ENCODE assay signal across 9 mouse cellular contexts in the genomic region with DNA sequence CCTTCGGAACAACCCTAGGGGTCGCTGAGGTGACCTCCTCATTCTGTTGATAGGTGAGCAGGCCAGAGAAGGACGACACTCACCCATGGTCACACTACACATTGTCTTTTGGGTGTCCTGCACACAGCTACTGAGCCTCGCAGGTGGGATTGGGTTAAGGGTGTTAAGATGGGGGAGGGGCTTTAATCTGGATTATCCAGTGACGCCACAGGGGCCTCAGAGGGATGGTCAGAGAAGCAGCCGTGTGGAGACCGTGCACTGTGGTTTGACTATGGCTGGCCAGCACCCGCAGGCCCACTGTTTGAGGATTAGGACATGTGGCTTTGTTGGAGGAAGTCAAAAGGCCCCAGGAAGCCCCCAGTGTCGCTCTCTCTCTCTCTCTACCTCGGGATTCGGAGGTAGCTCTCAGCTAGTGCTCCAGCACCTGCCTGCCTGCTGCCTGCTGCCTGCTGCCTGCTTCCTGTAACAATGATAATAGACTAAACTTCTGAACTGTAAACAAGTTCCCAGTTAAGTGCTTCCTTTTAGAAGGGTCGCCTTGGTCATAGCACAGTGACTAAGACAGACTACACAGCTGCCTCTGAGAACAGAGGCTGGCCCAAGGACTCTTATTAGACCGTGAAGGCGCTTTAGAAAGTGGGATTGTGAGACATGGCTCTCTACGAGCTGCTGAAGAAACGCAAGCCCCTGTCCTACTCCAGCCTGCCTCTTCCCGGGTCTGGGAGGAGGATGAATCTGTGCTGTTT. TPM values are rescaled to one million over a fixed set of nuclear protein-coding genes. Genes with fewer than 3 reads are reported as not detected.
DNase-seq lines count a peak whose midpoint lies in the region; ATAC-seq and TF ChIP-seq lines count a peak whose summit lies in the region.
"Had no signal": no experiment of that assay in that cellular context is flagged by ENCODE, and none has a peak within 500 bp of the region (broad histone marks: within the 10 kb centered on the region; RNA-seq: fewer than 3 reads in every experiment).

No protein-coding gene starts in this region.

- H3K4me1 ChIP-seq in heart, postnatal 0 days (ENCODE audit: control insufficient read depth, insufficient read depth), result peaks cover 14% of the 10 kb centered on the region
- peaks cover 84% of the 10 kb centered on the region for H3K4me1 ChIP-seq in spleen, adult 2 months (ENCODE audit: control insufficient read depth, insufficient read depth, insufficient read length)
- H3K4me1 ChIP-seq in liver, embryonic 16.5 days (ENCODE audit: control insufficient read depth, low read depth, low read length), result peaks cover 93% of the 10 kb centered on the region
- no peaks in the 10 kb centered on the region for H3K4me1 ChIP-seq in forebrain, postnatal 0 days (ENCODE audit: insufficient read depth)

- no peak overlapping the region for H3K4me2 ChIP-seq in heart, postnatal 0 days (ENCODE audit: low read depth, low read length)
- no peak overlapping the region for H3K4me2 ChIP-seq in liver, embryonic 16.5 days (ENCODE audit: low read depth, low read length)
- no peak overlapping the region for H3K4me2 ChIP-seq in forebrain, postnatal 0 days (ENCODE audit: low read depth)
- H3K4me2 ChIP-seq: embryonic facial prominence, embryonic 15.5 days had no signal

- no peak for TF ChIP-seq CTCF in heart, postnatal 0 days (IDR thresholded peaks at IDR 0.05; ENCODE audit: low read depth)
- no peak for TF ChIP-seq CTCF in spleen, adult 2 months (IDR thresholded peaks at IDR 0.05; ENCODE audit: extremely low read depth, insufficient read depth, insufficient read length, insufficient replicate concordance)
- no peak for TF ChIP-seq CTCF in forebrain, postnatal 0 days (IDR thresholded peaks at IDR 0.05; ENCODE audit: low read depth)

- DNase-seq in heart, postnatal 0 days (ENCODE audit: low spot score), result no peak
- DNase-seq in heart, postnatal 36 days, result no peak
- DNase-seq in spleen, adult 2 months (ENCODE audit: low read depth in 1 of 2, low spot score in 2 of 2), result no peak
- DNase-seq in spleen, adult 12 weeks (ENCODE audit: low spot score), result no peak
- DNase-seq in thymus, postnatal 36 days, result peak; percentile 48 to 66
- DNase-seq in adrenal gland, adult 2 months, result no peak
- no peak for DNase-seq in forebrain, postnatal 0 days

- TF ChIP-seq EP300 in heart, postnatal 0 days (IDR thresholded peaks at IDR 0.05; ENCODE audit: low read depth), result no peak

- H3K9ac ChIP-seq in heart, postnatal 0 days (replicated peaks; ENCODE audit: low read depth, low read length), result no peak overlapping the region
- no peak overlapping the region for H3K9ac ChIP-seq in liver, embryonic 16.5 days (ENCODE audit: low read depth, low read length)
- no peak overlapping the region for H3K9ac ChIP-seq in forebrain, postnatal 0 days
- H3K9ac ChIP-seq: embryonic facial prominence, embryonic 15.5 days had no signal

- no peaks in the 10 kb centered on the region for H3K27me3 ChIP-seq in heart, postnatal 0 days (ENCODE audit: control insufficient read depth, insufficient read depth, low read length)
- H3K27me3 ChIP-seq in spleen, adult 2 months (ENCODE audit: control insufficient read depth, insufficient read depth, low read length), result no peaks in the 10 kb centered on the region
- no peaks in the 10 kb centered on the region for H3K27me3 ChIP-seq in liver, embryonic 16.5 days (ENCODE audit: control insufficient read depth, insufficient read depth, low read depth, low read length)
- H3K27me3 ChIP-seq in forebrain, postnatal 0 days (ENCODE audit: insufficient read depth, low read length), result no peaks in the 10 kb centered on the region

- H3K36me3 ChIP-seq in heart, postnatal 0 days (replicated peaks; ENCODE audit: control insufficient read depth, insufficient read depth, low read length), result peaks cover 19% of the 10 kb centered on the region
- peaks cover 4% of the 10 kb centered on the region for H3K36me3 ChIP-seq in spleen, adult 2 months (ENCODE audit: control insufficient read depth, insufficient read depth, low read length)
- peaks cover 4% of the 10 kb centered on the region for H3K36me3 ChIP-seq in liver, embryonic 16.5 days (ENCODE audit: control insufficient read depth, insufficient read depth)
- H3K36me3 ChIP-seq in forebrain, postnatal 0 days (ENCODE audit: insufficient read depth), result no peaks in the 10 kb centered on the region

- no peak overlapping the region for H3K4me3 ChIP-seq in heart, postnatal 0 days (ENCODE audit: low read depth, low read length)
- H3K4me3 ChIP-seq in spleen, adult 2 months (ENCODE audit: extremely low read depth, insufficient read depth, insufficient read length), result no peak overlapping the region
- H3K4me3 ChIP-seq in liver, embryonic 16.5 days (ENCODE audit: low read depth, low read length), result no peak overlapping the region
- H3K4me3 ChIP-seq in forebrain, postnatal 0 days (ENCODE audit: low read depth, low read length), result no peak overlapping the region
- H3K4me3 ChIP-seq: embryonic facial prominence, embryonic 15.5 days had no signal

- 54% methylated on average over 17 of the region's 17 CpGs for WGBS in heart, postnatal 0 days
- WGBS in spleen, adult 2 months, result 35% methylated on average over 17 of the region's 17 CpGs
- 38% methylated on average over 17 of the region's 17 CpGs for WGBS in liver, embryonic 16.5 days (ENCODE audit: insufficient replicate concordance)
- WGBS in forebrain, postnatal 0 days, result 33% methylated on average over 17 of the region's 17 CpGs

- no peak; the same call in 1 of the 2 replicates for TF ChIP-seq POLR2A in spleen, adult 2 months (IDR thresholded peaks at IDR 0.05; ENCODE audit: low read depth, low read length)

- H3K27ac ChIP-seq in heart, postnatal 0 days (ENCODE audit: low read depth), result peak overlapping the region; percentile 44; the same call in 1 of the 2 replicates
- H3K27ac ChIP-seq in spleen, adult 2 months (ENCODE audit: insufficient read depth, low read length), result peak overlapping the region; percentile 81
- peak overlapping the region; percentile 91 for H3K27ac ChIP-seq in liver, embryonic 16.5 days (ENCODE audit: low read length)
- no peak overlapping the region for H3K27ac ChIP-seq in forebrain, postnatal 0 days (ENCODE audit: low read depth, low read length)
- H3K27ac ChIP-seq: embryonic facial prominence, embryonic 15.5 days had no signal

- ATAC-seq in heart, postnatal 0 days (ENCODE audit: insufficient read depth, low read depth), result no peak
- no peak for ATAC-seq in liver, embryonic 16.5 days (ENCODE audit: low read depth)
- no peak for ATAC-seq in forebrain, postnatal 0 days

- no peaks in the 10 kb centered on the region for H3K9me3 ChIP-seq in heart, postnatal 0 days (replicated peaks; ENCODE audit: control insufficient read depth, low read length)
- no peaks in the 10 kb centered on the region for H3K9me3 ChIP-seq in liver, embryonic 16.5 days (replicated peaks; ENCODE audit: control insufficient read depth, low read length)
- H3K9me3 ChIP-seq in forebrain, postnatal 0 days (ENCODE audit: low read length), result no peaks in the 10 kb centered on the region
- H3K9me3 ChIP-seq: embryonic facial prominence, embryonic 15.5 days had no signal

- intact Hi-C loops in heart, postnatal 36 days (cut with DNase I), result loop anchor here (2.0 kb wide), 1 partner anchor 25 kb away; no protein-coding TSS in a partner anchor

RNA-seq across cellular contexts. Expression of gene Ldlrap1, which starts 14.1 kb away (rescaled TPM):
- 9.4 and 31.8 TPM in 2 replicates for total RNA-seq in heart, postnatal 0 days (2014; rRNA removed; ENCODE audit: low replicate concordance)
- polyA plus RNA-seq in heart, postnatal 0 days (2015; fragmentation: Nextera tagmentation; extraction: Ambion mirVana), result 11.6 and 12.3 TPM in 2 replicates
- 10 to 100 TPM; 14.3 to 16.2 TPM for total RNA-seq in heart, postnatal 36 days (2021)
- 26.7 and 29.8 TPM in 2 replicates for polyA plus RNA-seq in spleen, adult 2 months (2012; rRNA removed)
- 20.1 and 20.7 TPM in 2 replicates for polyA plus RNA-seq in liver, embryonic 16.5 days (2015; fragmentation: Nextera tagmentation; extraction: Ambion mirVana)
- 10 to 100 TPM; 42.1 to 49.3 TPM for total RNA-seq in adrenal gland, adult 2 months (2021)
- 23.0 and 28.1 TPM in 2 replicates for polyA plus RNA-seq in adrenal gland, adult 2 months (2012; rRNA removed)
- total RNA-seq in forebrain, postnatal 0 days (2014; rRNA removed), result 1.2 and 1.7 TPM in 2 replicates
- polyA plus RNA-seq in forebrain, postnatal 0 days (2015; fragmentation: Nextera tagmentation; extraction: Ambion mirVana), result 2.3 TPM in 2 replicates

RNA-seq across cellular contexts. Expression of gene Man1c1, which starts 49.6 kb away (rescaled TPM):
- 14.8 and 21.2 TPM in 2 replicates for total RNA-seq in heart, postnatal 0 days (2014; rRNA removed; ENCODE audit: low replicate concordance)
- 3.8 TPM in 2 replicates for polyA plus RNA-seq in heart, postnatal 0 days (2015; fragmentation: Nextera tagmentation; extraction: Ambion mirVana)
- total RNA-seq in heart, postnatal 36 days (2021), result 10 to 100 TPM; 22.0 to 23.2 TPM
- polyA plus RNA-seq in spleen, adult 2 months (2012; rRNA removed), result 6.9 and 7.7 TPM in 2 replicates
- 0.97 and 1.2 TPM in 2 replicates for polyA plus RNA-seq in liver, embryonic 16.5 days (2015; fragmentation: Nextera tagmentation; extraction: Ambion mirVana)
- 10 to 100 TPM; 13.3 to 28.2 TPM for total RNA-seq in adrenal gland, adult 2 months (2021)
- 17.0 and 17.4 TPM in 2 replicates for polyA plus RNA-seq in adrenal gland, adult 2 months (2012; rRNA removed)
- 8.3 and 9.9 TPM in 2 replicates for total RNA-seq in forebrain, postnatal 0 days (2014; rRNA removed)
- 1.7 and 2.4 TPM in 2 replicates for polyA plus RNA-seq in forebrain, postnatal 0 days (2015; fragmentation: Nextera tagmentation; extraction: Ambion mirVana)

Comparison
In these comparisons a context has a peak if more than half of its experiments do, and no peak if none do; other contexts are left out.
1. DNase-seq: peak in thymus, postnatal 36 days (2 of 2); none in heart, postnatal 0 days (single experiment), heart, postnatal 36 days (0 of 2), spleen, adult 2 months (0 of 2), spleen, adult 12 weeks (single experiment), adrenal gland, adult 2 months (single experiment) and forebrain, postnatal 0 days (single experiment).